Mouse (Mus musculus) urinary bladder, postnatal 4 days (tissue): Measurements from ENCODE around the gene Rbms3.

Experiments
- DNase-seq, 2 experiments: peaks; one replicate each; pipeline ENCODE4 v3.0.0; 2021 to 2022; ENCODE audit warnings: low spot score in 2 of 2

The Rbms3 gene

GRCm38 (mm10) chr9:116762395-116763025 is 867.2 kb downstream of the Rbms3 start:
- DNase-seq: no peak

- no peak for DNase-seq
Measured at GRCm38 (mm10) chr9:116748857-116749584, 880.7 kb downstream of the Rbms3 start.

- no peak for DNase-seq
Measured at GRCm38 (mm10) chr9:116748346-116748745, 881.4 kb downstream of the Rbms3 start.

GRCm38 (mm10) chr9:116746871-116747270 is 882.8 kb downstream of the Rbms3 start:
- no peak for DNase-seq

GRCm38 (mm10) chr9:116737786-116738185 is 891.9 kb downstream of the Rbms3 start:
- no peak for DNase-seq

GRCm38 (mm10) chr9:116729172-116729571 is 900.5 kb downstream of the Rbms3 start:
- no peak for DNase-seq

GRCm38 (mm10) chr9:116728655-116729054 is 901.1 kb downstream of the Rbms3 start:
- no peak for DNase-seq

GRCm38 (mm10) chr9:116728093-116728492 is 901.6 kb downstream of the Rbms3 start:
- DNase-seq: no peak

GRCm38 (mm10) chr9:116724581-116724980 is 905.1 kb downstream of the Rbms3 start:
- no peak for DNase-seq

- no peak for DNase-seq
Measured at GRCm38 (mm10) chr9:116703119-116703518, 926.6 kb downstream of the Rbms3 start.

- DNase-seq: no peak
Measured at GRCm38 (mm10) chr9:116702611-116703010, 927.1 kb downstream of the Rbms3 start.

GRCm38 (mm10) chr9:116701511-116702179 is 928.1 kb downstream of the Rbms3 start:
- no peak for DNase-seq

GRCm38 (mm10) chr9:116688615-116689014 is 941.1 kb downstream of the Rbms3 start:
- no peak for DNase-seq

- DNase-seq: peak in 1 of 2 experiments; percentile 23
Measured at GRCm38 (mm10) chr9:116677142-116677541, 952.6 kb downstream of the Rbms3 start.

- peak in 1 of 2 experiments; percentile 31 for DNase-seq
Measured at GRCm38 (mm10) chr9:116676445-116676844, 953.3 kb downstream of the Rbms3 start.

GRCm38 (mm10) chr9:116674191-116674590 is 955.5 kb downstream of the Rbms3 start:
- DNase-seq: no peak

- no peak for DNase-seq
Measured at GRCm38 (mm10) chr9:116661026-116661425, 968.7 kb downstream of the Rbms3 start.

- DNase-seq: no peak
Measured at GRCm38 (mm10) chr9:116659936-116660335, 969.8 kb downstream of the Rbms3 start.

GRCm38 (mm10) chr9:116657141-116657540 is 972.6 kb downstream of the Rbms3 start:
- no peak for DNase-seq

GRCm38 (mm10) chr9:116651414-116651813 is 978.3 kb downstream of the Rbms3 start:
- no peak for DNase-seq

GRCm38 (mm10) chr9:116649955-116650354 is 979.8 kb downstream of the Rbms3 start:
- no peak for DNase-seq

GRCm38 (mm10) chr9:116649086-116649792 is 980.5 kb downstream of the Rbms3 start:
- DNase-seq: no peak
